Mouse (Mus musculus): ENCODE measurements around the gene Ip6k2. TPM values are rescaled to one million over a fixed set of nuclear protein-coding genes. Genes with fewer than 3 reads are reported as not detected.

Gene Ip6k2
- total RNA-seq, 2 experiments from 2014 or later: 14.9 TPM

- DNase-seq (ENCODE audit: low spot score): no peak
These were observed 35.9 kb downstream of the Ip6k2 start for GRCm38 (mm10) chr9:108819495-108819894.

DNA sequence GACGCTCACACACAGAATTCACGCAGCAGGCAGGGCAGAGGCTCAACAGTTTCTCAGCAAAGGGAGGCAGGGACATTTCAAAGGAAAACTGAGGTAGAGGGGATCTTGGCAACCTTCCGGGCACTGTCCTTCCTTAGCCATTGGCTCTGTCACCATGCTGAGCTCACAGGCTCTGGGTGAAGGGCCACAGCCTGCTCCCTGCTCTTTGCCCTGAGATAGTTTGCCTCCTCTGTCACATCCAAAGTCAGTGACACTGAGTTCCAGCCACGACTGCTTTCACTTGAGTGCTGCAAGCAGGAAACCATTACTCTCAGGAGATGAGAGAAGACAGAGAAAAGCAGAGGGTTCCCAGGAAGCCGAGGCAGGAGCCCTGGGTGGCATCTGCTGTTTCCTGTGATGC lies 36.5 kb downstream of the Ip6k2 start:
- DNase-seq (ENCODE audit: low spot score): no peak

DNA sequence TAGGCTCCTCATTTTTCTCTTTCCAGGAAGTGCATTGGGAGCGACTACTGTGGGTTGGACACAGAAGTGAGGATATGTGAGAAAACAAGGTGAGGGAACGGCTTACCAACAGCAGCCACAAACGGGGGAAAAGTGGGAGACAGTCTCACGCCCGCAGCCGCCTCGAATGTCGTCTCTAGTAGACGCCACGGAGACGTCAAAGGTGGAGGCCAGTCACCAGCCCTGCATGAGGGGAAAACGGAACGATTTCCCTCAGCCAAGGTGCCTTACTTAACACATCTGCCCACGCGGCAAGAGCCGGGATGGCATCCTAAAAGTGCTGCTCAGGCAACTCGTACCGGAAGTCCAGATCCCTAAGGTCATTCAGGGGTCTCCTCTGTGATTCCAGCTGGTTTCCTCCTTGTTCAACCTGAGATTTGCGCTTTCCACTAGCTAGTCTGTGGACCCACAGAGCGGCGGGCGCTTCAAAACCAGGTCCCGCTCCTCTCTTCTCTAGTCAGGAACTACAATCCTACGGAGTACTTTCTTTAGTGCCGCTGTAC lies 40.6 kb downstream of the Ip6k2 start:
- DNase-seq (ENCODE audit: low spot score): no peak

DNA sequence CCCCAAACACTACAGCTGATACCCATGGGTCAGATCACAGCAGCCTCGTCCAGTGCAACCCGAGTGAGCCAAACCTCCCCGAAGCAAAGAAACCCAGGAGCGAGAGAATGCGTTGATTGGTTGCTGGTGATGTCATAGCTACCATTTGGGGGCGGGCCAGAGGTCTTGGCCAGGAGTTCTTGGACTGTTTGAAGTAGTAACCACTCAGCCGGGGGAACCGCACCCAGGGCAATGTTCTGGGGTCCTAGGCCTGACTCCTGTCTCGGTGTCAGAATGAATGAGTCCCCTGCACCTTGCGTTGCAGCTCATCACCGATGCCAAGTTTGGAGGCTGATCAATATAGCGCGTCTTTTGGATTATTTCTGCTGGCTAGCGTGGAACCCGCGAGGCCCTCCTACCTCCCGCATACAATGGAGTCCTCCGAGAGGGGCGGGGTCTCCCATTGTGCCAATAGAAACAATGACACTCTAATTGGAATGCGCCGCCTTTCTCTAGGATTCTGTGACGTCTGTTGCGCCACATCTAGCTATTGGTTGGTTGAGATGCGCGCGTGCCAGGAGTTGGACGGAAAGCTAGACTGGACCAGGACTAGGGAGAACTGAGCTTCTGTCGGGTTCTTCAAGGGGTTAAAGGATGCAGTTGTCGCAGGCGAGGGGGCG lies 41.3 kb downstream of the Ip6k2 start:
- DNase-seq (ENCODE audit: low spot score): no peak

GRCm38 (mm10) chr9:108825820-108826699 lies 42.5 kb downstream of the Ip6k2 start, which contains the start of gene Celsr3:
TSS of gene Celsr3 (plus strand) at chr9:108826320.
- DNase-seq (ENCODE audit: low spot score): no peak

- DNase-seq (ENCODE audit: low spot score): peak; percentile 64
These were observed 43.2 kb downstream of the Ip6k2 start for GRCm38 (mm10) chr9:108826700-108827340.

- no peak for DNase-seq (ENCODE audit: low spot score)
These were observed 43.9 kb downstream of the Ip6k2 start for GRCm38 (mm10) chr9:108827454-108827853.

- no peak for DNase-seq (ENCODE audit: low spot score)
These were observed 44.3 kb downstream of the Ip6k2 start for GRCm38 (mm10) chr9:108827906-108828305.

GRCm38 (mm10) chr9:108831637-108832036 lies 48.0 kb downstream of the Ip6k2 start:
- no peak for DNase-seq (ENCODE audit: low spot score)

- peak; percentile 93 for DNase-seq (ENCODE audit: low spot score)
These were observed 49.0 kb downstream of the Ip6k2 start for GRCm38 (mm10) chr9:108832390-108833108.

DNA sequence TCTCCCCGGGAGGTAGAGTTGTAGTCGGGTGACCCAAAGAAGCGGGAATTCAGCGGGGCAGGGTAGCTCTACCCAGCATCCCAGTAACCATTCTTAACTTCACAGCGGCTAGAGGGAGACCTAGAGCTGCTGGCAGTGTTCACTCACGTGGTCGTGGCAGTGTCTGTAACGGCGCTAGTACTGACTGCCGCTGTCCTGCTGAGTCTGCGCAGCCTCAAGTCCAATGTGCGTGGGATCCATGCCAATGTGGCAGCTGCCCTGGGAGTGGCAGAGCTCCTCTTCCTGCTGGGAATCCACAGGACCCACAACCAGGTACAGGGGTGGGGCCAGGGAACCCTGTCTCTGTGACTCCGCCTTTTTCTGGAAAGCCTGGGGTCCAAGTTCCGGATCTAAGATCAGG lies 59.4 kb downstream of the Ip6k2 start:
- peak; percentile 66 for DNase-seq (ENCODE audit: low spot score)

DNA sequence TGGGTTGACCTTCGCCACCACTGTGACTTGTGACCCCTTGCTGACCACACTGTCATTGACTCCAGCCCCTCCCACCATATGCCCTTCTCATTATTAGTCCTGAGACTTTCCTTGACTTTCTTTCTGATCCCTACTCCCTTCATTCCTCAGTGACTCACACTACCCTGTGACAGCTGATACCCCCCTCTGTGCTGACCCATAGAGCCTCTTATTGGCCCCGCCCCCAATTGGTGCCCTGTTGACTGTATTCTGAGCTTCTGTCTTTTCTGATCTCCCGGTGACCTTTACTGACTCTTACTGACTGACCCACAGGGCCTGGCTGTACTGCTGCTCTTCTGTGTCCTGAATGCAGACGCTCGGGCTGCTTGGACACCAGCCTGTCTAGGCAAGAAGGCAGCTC lies 61.8 kb downstream of the Ip6k2 start:
- no peak for DNase-seq (ENCODE audit: low spot score)

DNA sequence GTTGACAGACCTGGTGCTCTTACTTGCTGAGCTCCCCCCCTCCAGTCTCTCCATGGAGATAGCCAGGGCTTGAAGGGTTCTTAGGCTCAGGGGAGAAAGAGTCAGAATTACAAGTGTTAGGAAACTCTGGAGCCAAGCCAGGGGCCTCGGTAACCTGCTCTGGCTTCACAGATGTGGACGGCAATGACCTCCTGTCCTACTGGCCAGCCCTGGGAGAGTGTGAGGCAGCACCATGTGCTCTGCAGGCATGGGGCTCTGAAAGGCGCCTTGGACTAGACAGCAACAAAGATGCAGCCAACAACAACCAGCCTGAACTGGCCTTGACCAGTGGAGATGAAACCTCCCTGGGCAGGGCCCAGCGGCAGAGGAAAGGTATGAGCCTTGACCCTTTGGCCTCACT lies 63.8 kb downstream of the Ip6k2 start:
- no peak for DNase-seq (ENCODE audit: low spot score)

GRCm38 (mm10) chr9:108848419-108848818 lies 64.8 kb downstream of the Ip6k2 start:
- no peak for DNase-seq (ENCODE audit: low spot score)

GRCm38 (mm10) chr9:108852976-108853375 lies 69.4 kb downstream of the Ip6k2 start, which contains the start of gene Slc26a6:
TSS of gene Slc26a6 (plus strand) at chr9:108853283.
- peak; percentile 83 for DNase-seq (ENCODE audit: low spot score)

GRCm38 (mm10) chr9:108853635-108854240 lies 70.1 kb downstream of the Ip6k2 start:
- peak; percentile 96 for DNase-seq (ENCODE audit: low spot score)

DNA sequence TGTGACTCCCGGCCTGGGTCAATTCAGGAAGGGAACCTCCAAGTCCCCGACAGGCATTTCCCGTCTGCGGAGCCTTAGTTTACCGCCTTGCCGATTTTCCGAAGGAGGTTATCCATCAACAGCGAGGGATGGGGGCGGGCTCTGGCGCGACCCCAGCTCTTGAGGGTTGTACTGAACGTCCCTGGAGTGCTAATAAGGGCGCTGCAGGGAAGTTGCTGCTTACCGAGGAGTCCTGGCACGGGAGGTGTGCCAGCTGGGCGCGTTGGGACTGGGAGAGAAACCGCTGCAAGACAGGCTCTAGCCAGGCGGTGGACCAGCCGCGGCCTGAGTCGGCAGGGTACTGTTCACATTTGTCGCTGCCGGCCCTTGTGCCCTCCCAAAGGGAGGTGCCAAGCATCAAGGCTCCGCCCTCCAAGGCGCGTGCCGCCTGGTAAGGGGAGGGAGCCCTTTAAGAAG lies 70.7 kb downstream of the Ip6k2 start:
- DNase-seq (ENCODE audit: low spot score): peak; percentile 89

GRCm38 (mm10) chr9:108855335-108855734 lies 71.7 kb downstream of the Ip6k2 start:
- no peak for DNase-seq (ENCODE audit: low spot score)
